Mouse (Mus musculus): ENCODE results near the gene Pxn.
"Not testable (repeated sequence)": the region's sequence is repeated elsewhere in the genome, so short reads cannot be mapped to it uniquely, and the experiment has no call there.

Pxn gene

DNA sequence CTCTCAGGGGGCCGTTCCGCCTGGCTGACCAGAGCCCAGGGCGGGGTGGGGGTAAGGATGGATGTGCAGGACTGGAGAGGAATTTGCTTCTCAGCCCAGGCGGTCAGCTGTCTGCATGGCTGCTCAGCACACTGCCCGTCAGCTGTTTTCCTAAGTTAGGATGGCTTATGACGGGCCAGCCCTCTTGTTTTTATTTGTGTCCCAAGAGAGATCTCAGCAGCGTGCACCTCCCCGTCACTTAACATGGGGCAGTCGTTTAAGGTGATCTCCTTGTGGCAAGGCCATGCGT lies 2.3 kb downstream of the Pxn start:
- DNase-seq (ENCODE audit: low read depth, low spot score) = no peak

DNA sequence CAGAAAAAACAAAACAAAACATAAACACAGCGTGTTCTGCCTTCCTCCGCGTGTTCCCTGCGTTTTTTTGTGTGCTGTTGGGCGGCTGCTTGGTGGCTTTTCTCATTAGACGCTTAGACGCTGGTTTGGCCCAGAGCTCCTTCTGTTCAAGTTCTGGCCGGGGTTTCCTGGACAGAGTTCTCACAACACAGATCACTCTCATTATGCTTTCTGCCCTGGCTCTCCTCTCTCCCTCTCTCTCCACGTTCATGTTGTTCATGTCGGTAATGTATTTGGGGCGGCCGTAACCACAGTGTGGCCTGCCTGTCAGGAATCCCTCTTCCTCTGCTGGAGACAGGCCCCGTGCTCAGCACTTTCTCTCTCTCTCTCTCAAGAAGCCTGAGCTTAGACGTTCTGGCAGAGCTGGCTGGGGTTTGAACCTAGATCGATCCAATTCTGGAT lies 2.9 kb downstream of the Pxn start:
- no peak for DNase-seq (ENCODE audit: low read depth, low spot score)

DNA sequence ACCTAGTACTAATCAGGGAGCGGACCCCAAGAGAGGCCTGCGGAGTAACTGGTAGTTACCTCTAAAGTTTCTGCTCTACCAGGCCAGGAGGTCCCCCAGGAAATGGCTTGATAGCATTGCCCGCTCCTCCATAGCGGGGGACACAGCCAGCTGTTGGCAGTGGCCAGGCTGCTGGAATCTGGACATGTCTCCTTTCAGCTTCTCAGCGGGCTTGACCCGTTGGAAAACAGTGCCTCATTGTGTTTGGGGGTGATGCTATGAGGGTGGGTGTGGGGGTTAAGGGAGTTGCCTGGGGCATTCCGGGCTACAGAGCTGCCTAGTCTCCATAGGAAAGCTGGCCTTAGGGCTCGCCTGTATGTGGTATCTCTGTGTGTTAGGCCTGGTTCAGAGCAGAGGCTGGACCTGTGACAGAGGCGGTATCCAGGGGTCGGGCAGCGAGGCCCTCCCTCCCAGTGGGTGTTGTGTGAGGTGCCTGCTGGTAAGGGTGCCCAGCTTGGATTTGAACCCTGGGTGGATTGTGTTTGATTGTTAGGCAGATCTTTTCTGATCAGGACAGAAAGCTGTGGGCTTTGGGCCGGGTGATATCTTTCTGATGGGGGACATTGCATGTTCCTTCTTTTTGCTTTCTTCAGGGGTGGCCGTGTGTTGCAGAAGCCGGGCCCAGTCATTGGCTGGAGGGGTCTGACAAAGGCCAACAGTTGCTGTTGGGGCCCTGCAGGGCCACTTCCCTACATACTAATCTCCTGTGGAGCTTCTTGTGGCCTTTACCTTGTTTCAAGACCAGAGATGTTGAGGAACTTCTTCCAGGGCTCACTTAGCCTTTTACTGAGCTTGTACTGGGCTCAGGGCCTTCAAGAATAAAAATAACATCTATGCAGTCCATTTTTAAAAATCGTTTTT lies 3.6 kb downstream of the Pxn start:
- no peak for DNase-seq (ENCODE audit: low read depth, low spot score)

DNA sequence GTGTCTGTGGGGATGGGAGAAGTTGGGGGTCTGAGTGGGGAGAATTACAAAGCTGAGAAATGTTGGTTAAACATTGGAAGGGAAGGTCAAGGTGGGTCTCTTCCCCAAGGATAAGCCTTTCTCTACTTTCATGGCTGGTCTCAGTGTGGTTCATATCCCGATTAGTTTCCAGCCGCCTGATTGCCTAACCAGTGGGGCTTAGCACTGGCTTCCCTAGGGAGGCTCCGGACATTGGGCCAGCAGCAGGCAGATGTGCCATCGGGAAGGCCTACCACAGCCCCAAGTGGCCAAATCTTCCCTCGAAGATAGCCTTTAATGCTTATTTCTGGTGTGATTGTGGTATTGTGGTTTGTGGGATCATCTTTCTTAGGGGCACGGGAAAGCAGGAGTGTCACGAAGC lies 5.9 kb downstream of the Pxn start:
- DNase-seq (ENCODE audit: low read depth, low spot score) = no peak

DNA sequence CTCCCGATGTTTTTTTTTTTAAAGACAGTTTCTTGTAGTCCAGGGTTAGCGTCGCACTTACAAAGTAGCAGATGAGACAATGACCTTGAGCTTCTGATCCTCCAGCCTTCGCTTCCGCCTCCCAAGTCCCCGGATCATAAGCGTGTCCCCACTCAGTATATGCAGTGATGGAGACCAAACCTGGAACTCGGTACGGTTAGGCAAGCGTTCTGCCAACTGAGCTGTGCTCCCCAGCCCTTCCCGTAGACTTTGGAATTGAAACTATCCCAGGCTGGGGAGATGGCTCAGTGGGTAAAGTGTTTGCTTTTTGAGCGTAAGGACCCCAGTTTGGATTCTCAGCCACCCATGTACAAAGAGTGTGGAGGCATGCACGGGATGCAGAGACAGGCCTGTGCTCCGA lies 6.8 kb downstream of the Pxn start:
- DNase-seq (ENCODE audit: low read depth, low spot score) = no peak

DNA sequence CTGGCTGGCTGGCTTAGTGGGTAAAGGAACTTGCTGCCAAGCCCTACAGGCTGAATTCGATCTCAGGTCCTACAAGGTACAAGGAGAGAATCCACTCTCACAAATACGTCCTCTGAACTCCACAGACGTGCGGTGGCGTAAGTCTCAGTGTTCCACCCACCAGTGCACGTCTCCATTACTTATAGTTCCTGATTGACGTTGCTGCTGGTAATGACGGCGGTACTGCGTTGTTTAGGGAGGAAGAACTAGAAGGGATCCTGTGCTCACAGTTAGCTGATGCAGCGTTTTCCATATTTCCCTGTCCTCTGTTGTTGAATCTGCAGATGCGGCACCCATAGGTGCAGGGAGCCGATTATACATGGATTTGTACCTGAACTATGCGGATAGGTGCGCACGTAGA lies 7.2 kb downstream of the Pxn start:
- no peak for DNase-seq (ENCODE audit: low read depth, low spot score)

DNA sequence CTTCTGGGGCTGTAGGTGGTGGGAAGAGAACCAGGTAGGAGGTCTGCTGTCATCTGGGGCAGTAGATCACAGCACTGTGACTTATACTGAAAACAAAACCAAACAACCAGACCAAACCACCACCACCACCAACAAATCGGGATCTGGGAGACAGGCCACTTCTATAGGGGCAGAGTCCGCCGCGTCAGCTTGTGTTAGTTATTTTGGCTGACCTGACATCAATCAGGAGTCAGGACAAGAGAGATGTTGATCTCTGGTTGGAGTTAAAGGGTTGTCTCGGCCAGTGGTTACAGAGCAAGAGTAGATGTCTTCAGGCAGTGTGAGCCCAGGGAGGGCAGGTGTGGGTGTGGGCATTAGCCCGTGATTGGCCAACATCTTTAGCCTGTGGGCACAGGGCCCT lies 7.9 kb downstream of the Pxn start:
- DNase-seq (ENCODE audit: low read depth, low spot score) = no peak

DNA sequence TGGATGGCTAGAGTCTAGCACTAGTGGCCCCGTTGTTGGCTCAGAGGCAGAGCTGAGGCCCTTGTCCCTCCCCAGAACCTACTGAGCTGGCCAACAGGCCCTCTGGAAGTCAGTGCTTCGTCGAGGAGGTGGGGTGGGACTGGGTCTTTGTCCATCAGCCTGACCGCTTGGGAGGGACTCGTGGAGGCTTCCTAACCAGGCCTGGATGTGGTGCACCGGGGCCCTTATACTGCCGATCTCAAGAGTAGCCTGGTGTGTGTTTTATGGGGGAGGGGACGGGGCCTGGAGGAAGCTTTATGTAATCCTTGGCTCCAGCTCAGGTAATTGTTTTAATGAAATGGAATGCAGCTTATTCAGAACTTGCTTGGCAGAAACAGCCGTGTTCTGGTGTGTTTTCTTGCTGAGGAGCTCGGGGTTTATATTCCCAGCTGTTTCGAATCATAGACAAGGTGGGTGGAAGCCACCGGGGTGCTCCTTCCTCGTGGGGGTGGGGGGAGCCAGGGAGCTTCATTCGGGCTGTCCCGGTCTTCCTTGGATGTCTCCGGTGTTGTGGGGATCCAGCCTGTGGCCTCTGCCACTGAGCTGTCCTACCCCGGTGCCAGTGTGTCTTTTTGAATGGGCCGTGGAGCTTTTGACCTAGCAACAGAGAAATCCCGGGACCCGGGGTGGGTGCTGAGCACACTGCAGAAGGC lies 8.6 kb downstream of the Pxn start:
- peak; percentile 91 for DNase-seq (ENCODE audit: low read depth, low spot score)

DNA sequence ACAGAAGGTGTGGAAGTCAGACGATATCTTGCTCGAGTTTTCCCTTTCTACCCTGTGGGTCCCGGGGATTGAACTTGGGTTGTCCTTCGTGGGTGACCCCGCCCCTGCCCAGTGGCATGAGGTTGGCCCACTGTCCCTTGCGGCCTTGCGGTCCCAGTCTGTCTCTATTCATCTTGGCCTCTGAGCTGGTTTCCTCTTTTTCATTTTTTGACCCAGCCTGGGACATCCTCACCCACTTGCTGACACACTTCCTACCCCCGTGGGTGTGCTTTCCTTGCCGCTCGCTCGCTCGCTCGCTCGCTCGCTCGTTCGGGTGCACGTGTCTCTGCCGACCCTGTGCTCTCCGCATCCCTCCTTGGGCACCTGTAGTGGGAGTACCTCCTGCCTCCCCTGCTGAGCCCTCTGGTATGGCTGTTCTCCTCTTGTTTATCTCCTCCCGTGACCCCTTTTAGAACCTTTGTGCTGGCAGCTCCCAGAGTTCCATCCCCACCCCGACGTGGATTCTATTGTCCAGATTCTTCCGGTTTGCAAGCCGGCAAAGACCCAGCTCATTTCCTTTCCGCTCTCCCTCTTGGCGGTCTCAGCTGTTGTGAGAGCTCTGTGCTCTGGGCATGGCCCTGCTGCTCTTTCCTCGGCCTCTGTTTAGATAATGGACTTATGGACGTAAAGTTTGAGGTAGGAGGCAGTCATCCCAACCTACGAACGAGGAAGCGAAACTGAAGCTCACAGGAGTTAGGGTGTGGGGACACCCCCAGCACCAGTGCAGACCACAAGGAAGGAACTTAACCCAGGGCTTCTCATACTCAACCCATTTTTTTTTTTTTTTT lies 9.8 kb downstream of the Pxn start:
- no peak for DNase-seq (ENCODE audit: low read depth, low spot score)

DNA sequence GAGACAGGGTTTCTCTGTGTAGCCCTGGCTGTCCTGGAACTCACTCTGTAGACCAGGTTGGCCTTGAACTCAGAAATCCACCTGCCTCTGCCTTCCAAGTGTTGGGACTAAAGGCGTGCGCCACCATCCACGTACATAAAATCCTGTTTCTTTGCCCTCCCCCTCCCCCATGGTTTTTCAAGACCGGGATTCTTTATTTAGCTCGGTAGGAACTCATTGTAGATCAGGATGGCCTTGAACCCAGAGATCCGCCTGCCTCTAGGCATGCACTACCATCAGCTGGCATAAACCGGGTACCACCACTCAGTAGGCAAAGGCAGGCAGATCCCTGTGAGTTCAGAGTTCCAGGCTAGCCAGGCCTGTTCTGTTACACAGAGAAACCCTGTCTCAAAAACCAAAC lies 10.4 kb downstream of the Pxn start:
- no peak for DNase-seq (ENCODE audit: low read depth, low spot score)

DNA sequence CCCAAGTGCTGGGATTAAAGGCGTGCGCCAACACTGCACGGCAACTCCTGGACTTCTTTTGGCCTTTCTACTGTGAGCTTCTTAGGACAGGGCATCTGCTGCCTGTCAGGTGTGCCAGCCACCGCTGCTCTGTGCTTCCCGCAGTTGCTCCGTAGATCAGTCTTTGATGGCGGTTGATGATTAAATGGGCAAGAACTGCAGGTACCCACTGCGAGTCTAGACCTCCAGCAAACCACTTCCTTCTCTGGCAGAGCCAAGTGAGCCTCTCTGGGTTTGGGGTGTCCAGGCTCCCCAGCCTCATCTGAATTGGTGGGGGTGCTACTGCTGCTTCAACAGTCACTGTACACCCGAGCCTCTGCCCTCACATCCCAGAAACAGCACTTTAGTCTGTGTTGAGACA lies 11.0 kb downstream of the Pxn start:
- DNase-seq (ENCODE audit: low read depth, low spot score) = no peak

DNA sequence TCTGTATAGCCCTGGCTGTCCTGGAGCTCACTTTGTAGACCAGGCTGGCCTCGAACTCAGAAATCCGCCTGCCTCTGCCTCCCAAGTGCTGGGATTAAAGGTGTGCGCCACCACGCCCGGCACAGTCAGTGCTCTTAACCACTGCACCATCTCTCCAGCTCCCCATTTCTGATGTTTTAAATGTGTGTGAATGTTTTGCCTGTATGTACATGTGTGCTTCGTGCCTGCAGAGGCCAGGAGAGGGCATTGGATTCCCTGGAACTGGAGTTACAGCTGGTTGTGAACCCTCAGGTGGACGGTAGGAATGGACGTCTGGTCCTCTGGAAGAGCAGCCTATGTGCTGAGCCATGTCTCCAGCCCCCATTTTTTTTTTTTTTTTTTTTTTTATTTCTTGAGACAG lies 11.7 kb downstream of the Pxn start:
- not testable (repeated sequence) for DNase-seq (ENCODE audit: low read depth, low spot score)

DNA sequence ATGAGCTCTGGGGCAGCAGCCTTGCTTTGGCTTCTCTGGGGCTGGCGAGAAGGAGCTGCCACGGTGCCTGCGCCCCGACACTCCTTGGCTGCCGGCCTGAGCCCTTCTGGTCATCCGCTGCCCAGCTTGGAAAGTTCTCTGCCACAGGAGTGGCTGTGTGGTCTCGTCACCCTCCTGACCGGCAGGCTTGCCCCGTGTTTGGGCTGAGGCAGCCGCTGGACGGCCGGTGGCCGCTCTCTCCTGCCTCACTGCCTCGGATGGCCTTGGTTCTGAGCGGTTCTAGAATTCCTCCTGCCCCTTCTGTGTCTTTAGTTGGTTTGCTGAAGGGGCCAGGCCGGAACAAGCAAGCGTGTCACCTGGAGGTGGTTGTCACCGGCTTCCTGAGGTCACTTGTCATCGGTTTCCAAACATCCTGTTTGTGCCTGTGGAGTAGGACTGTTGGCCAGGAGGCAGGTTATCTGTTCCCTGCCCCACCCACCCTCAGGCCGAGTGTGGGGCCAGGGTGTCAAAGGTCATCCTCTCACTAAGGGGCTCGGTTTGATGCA lies 13.9 kb downstream of the Pxn start:
- DNase-seq (ENCODE audit: low read depth, low spot score) = no peak

DNA sequence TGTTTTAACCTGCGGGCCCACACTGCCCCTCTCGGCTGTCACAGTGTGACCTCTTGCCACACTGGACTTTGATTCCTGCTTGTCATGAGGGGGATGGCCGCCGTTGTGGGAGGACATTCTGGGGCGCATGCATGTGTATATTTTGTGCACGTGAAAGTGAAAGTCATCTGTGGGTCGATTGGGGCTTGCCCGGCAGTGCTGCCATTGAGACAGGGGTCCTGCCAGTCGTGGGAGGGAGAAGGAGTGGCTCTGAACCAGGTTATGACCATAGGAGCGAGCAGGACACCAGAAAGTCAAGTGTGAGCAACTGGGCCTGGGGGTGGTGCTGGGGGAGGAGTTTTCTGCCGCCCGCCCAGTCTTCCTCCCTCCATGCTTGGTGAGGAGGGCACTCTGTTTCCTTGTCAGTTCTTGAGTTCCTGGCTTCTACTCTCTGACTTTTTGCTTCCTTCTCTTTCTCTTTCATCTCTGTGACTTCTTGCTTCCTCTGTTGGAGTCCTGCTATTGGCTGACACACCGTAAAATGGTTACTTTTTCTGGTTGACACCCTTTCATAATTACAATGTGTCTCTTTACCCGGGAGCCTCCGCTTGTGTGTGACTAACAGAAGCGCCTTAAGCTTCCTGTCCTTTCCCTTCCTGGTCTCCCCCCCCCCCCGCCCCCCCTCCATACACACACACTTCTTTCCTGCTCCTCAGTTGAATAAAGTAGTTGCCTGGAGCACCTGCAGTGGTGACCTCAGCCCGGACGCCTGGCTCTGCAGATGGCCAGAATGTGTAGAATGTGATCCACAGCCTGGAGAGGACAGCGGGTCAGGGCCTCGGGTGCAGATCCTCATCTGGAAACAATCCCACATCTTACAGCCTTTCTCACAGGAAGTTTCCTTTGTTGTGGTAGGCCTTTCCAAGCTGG lies 15.3 kb downstream of the Pxn start:
- DNase-seq (ENCODE audit: low read depth, low spot score) = peak; percentile 73

DNA sequence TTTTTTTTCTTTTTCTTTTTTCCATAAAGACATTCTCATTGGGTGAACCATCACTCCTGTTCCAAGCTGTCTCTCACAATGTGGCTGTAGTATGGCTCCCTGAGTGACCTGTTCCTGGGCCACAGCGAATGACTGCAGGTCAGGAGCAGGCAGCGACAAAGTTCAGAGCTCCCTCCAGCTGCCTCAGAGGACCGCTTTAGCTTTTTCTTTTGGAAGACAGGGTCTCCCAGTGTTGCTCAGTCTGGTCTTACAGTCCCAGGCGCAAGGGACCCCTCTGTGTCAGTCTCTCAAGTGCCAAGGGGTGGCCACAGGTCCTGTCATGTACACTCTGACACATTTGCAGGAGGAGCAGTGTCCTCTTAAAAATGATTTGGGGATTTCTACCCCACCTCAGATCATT lies 16.1 kb downstream of the Pxn start:
- DNase-seq (ENCODE audit: low read depth, low spot score) = no peak

DNA sequence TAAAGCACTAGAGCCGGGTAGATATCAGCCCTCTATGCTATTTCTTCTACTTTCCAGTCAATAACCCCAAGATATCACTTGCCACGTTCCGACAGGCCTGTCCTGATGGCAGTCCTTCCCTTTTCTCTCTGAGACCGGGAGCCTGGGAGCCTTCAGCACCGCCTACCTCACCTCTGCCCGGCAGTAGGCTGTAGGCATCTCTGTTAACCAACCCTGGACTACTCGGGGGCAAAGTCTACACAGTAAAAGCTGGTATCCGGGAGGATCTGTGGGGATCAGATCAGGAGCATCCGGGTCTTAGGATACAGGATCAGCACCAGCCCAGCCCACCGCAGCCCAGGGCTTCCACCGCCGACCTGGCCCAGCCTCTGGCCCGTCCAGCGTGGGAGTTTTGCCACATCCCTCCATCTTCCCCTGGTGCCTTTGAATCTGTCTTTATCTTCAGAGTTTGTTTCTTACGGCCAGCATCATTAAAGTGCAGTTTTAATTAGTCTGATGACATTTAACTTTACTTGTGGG lies 16.6 kb downstream of the Pxn start:
- no peak for DNase-seq (ENCODE audit: low read depth, low spot score)

DNA sequence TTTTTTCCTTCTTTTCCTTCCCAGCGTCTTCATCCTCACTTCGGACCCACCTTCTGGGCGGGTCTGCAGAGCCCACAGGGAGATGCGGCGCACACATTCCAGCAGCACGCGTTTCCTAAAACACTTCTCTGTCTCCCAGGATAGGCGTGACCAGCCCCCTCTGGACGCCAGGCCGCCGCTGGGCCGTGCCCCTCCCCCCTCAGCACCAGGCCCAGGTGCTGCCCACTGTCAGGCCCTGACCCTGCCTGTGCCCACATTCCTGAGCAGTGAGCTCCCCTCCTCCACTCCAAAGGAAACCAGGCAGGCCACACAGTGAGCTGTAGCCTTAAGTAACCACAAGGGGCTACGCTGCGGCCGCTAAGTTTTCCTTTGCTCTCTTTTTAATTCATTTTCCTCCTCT lies 17.5 kb downstream of the Pxn start:
- no peak for DNase-seq (ENCODE audit: low read depth, low spot score)

DNA sequence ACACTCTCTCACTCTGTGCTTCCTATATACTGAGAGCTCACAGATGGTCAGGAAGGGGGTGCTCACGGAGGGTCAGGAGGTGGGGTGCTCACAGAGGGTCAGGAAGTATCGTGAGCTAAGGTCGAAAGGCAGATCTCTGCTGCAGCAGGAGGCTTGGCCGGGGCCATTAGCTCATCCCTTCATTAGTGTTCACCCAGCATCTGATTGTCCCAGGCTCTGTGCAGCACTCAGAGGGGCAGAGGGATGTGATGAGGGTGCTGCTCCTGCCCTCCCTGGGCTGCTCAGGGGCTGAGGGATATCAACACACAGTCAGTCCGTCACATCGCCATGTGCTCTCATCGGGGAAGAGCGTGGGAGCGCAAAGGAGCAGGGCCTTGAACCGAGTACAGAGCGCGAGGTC lies 18.0 kb downstream of the Pxn start:
- DNase-seq (ENCODE audit: low read depth, low spot score) = no peak

DNA sequence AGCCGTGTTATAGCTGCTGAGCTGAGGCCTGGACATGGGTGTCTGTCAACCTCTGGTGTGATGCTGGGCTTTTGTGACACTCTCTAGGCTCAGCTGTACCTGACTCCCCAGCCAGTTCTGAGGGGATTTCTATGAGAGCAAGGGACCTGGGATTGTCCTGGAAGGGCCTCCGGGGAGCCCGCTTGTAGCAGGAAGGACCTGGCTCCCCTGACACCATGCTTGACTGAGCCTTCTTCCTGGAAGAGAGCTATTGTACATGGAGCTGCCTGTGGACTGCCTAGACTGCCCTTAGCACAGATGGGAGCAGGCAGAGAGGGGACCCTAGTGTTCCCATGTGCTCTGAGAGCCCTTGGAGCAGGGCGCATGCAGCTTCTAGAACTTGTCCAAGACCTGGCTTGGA lies 18.9 kb downstream of the Pxn start:
- DNase-seq (ENCODE audit: low read depth, low spot score) = no peak

DNA sequence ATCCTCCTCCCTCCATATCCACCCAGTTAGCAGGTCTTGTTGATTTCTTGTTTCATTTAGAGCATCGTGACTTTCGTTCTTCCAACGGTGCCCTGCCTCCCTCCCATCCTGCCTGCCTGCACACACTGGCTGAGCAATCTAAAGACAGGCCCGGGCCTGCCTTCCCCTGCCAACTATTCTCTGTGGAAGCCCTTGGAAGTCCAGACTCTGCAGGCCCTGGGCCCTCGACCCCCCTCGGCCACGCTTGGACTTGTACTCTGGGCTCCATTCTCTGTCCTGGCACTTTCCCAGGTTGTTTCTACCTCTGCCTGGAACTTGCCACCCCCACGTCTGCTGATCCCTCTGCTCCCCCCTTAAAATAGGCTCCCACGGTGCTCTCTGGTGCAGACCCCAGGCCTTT lies 19.5 kb downstream of the Pxn start:
- no peak for DNase-seq (ENCODE audit: low read depth, low spot score)
